Mouse (Mus musculus): ENCODE measurements at regions not wholly inside any gene's neighbourhood (a gene's known extent, or its start where the extent isn't known, plus 50 kb on each side); places are given as distances from the start of the nearest gene placed in this dataset.

- TF ChIP-seq GATA1 (IDR thresholded peaks at IDR 0.05; ENCODE audit: borderline replicate concordance, low read length) = no peak
- TF ChIP-seq FLI1 (IDR thresholded peaks at IDR 0.05; ENCODE audit: low read length) = no peak
Measured at GRCm38 (mm10) chr14:31945125-31945524, 83.7 kb upstream of the Galnt15 start.
